Mouse (Mus musculus) intestine, postnatal 0 days (tissue): ENCODE results near the gene Hadhb. TPM values are rescaled to one million over a fixed set of nuclear protein-coding genes. Genes with fewer than 3 reads are reported as not detected.

Experiments used
- ATAC-seq: fragments of 200-750 bp; cut with Nextera tagmentation; 2 replicates; pipeline ENCODE4 v1.8.0; 2017; ENCODE audit warnings: mild to moderate bottlenecking, moderate TSS enrichment, moderate library complexity
- H3K27ac ChIP-seq: fragments of 300-500 bp; sonication (generic); 2 replicates; pipeline ENCODE4 v1.5.1; 2014; ENCODE audit warnings: mild to moderate bottlenecking, low read depth, low read length, moderate library complexity
- H3K27me3 ChIP-seq: fragments of 300-500 bp; sonication (generic); replicated peaks from 2 replicates; pipeline ENCODE4 v1.6.1; 2014; ENCODE audit warnings: low read length, mixed read lengths; ENCODE audit not compliant: control insufficient read depth, insufficient read depth
- H3K36me3 ChIP-seq: fragments of 300-500 bp; sonication (generic); 2 replicates; pipeline ENCODE4 v1.6.1; 2014; ENCODE audit warnings: mild to moderate bottlenecking, moderate library complexity; ENCODE audit not compliant: control insufficient read depth, insufficient read depth
- H3K4me1 ChIP-seq: fragments of 300-500 bp; sonication (generic); replicated peaks from 2 replicates; pipeline ENCODE4 v1.6.1; 2014; ENCODE audit warnings: antibody characterized with exemption, low read length, mixed read lengths; ENCODE audit not compliant: control insufficient read depth, insufficient read depth
- H3K4me2 ChIP-seq: fragments of 300-500 bp; sonication (generic); replicated peaks from 2 replicates; pipeline ENCODE4 v1.6.1; 2014; ENCODE audit warnings: low read depth, mild to moderate bottlenecking, moderate library complexity
- H3K4me3 ChIP-seq: fragments of 300-500 bp; sonication (generic); 2 replicates; pipeline ENCODE4 v1.5.1; 2014; ENCODE audit warnings: low read depth, low read length
- H3K9ac ChIP-seq: fragments of 300-500 bp; sonication (generic); 2 replicates; pipeline ENCODE4 v1.6.1; 2014; ENCODE audit warnings: mild to moderate bottlenecking, low read depth, low read length
- H3K9me3 ChIP-seq: fragments of 300-500 bp; sonication (generic); 2 replicates; pipeline ENCODE4 v1.6.1; 2016; ENCODE audit warnings: mixed run types; ENCODE audit not compliant: control insufficient read depth
- CTCF ChIP-seq: sonication (generic); IDR thresholded peaks from 2 replicates; pipeline ENCODE4 v1.5.1; 2016; ENCODE audit warnings: low read depth, mild to moderate bottlenecking, control low read depth, antibody characterized with exemption, moderate library complexity
- WGBS: fragments of 180-500 bp; shearing (Covaris S2); extraction: QIAGEN DNeasy Blood & Tissue Kit; methylation state at CpG from one replicate; pipeline ENCODE4 v1.1.7; 2014; 5-methylcytosine and 5-hydroxymethylcytosine counted together
- polyA plus RNA-seq: library from polyadenylated mRNA; unstranded; fragments of >200 nt; fragmentation: Nextera tagmentation; extraction: Ambion mirVana; gene quantifications from 2 replicates; pipeline ENCODE4 v1.2.1, GENCODE M21; 2015

The Hadhb gene
- polyA plus RNA-seq, 1 experiment from 2014 or later = 420 TPM

DNA sequence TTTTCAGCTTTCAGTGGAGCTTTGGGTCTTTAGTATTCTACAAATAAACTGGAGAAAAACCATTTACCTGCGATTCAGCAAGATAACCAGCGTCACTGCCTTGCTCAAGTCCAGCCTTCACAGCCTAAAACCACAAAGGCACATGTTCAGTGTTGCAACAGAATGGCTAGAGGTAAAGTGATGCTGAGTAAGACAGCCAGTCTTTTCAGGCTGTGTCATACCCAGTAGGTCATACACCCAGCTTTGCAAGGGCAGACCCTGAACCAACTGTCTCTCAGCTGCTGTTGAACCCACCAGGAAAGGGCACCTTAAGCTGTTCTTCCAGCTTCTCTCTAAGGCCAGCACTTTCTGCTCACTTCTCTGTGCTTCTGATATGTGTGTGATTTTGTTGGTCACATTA, 22.9 kb upstream of the Hadhb start:
- 88% methylated on average over 2 of the region's 2 CpGs for WGBS
- no peaks in the 10 kb centered on the region for H3K27me3 ChIP-seq
- no peak overlapping the region for H3K27ac ChIP-seq
- H3K4me2 ChIP-seq = no peak overlapping the region
- H3K9me3 ChIP-seq = no peaks in the 10 kb centered on the region
- H3K4me3 ChIP-seq = no peak overlapping the region
- H3K36me3 ChIP-seq = peaks cover 78% of the 10 kb centered on the region
- H3K4me1 ChIP-seq = no peaks in the 10 kb centered on the region
- TF ChIP-seq CTCF = no peak
- no peak overlapping the region for H3K9ac ChIP-seq
- ATAC-seq = no peak

DNA sequence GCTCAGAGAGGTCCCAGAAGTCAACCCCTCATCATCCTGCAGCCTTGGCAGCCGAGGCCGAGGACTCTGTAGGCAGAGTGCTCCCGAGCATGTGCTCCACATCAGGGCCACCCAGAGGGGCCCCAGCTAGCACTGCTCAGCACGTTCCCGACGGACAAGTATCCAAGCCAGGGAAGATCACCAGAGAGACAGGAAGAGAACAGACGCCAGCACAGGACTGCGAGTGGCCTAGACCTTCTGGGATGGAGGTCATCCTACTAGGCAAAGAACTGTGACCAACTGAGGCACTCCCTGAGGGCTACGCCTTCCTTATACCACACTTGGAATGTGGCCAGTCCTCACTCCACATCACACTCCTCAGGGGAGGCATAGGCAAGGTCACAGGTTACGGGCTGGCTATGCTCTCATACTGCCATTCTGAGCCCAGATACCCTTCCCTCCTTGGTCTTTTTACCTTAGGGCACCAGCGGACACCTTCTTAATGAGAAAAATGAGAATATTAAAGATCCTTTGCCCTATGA, 19.3 kb upstream of the Hadhb start:
- Histone ChIP-seq H3K36me3 (peaks cover 80% of the 10 kb centered on the region), H3K4me1 (no peaks in the 10 kb centered on the region), H3K4me3 (no peak overlapping the region), H3K27me3 (no peaks in the 10 kb centered on the region), H3K27ac (no peak overlapping the region), H3K9ac (no peak overlapping the region), H3K9me3 (no peaks in the 10 kb centered on the region), H3K4me2 (no peak overlapping the region)
- WGBS = 92% methylated on average over 11 of the region's 11 CpGs
- TF ChIP-seq CTCF = no peak
- ATAC-seq = no peak

DNA sequence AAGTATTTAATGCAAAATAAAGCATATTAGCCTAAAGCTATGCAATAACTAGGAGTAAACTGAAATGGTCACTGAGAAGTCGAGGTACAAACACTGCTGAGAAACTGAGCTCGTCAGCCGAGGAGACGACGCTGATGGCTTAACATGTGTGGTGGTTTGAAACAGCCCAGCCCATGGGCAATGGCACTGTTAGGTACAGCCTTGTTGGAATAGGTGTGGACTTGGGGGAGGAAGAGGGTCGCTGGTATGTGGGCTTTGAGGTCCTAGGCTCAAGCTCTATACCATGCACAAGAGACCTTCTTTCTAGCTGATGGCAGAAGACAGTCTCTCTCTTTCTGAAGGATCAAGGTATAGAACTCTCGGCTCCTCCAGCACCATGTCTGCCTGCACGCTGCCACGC, 17.8 kb upstream of the Hadhb start:
- Histone ChIP-seq H3K4me1 (no peaks in the 10 kb centered on the region), H3K4me3 (no peak overlapping the region), H3K9ac (no peak overlapping the region), H3K36me3 (peaks cover 84% of the 10 kb centered on the region), H3K27me3 (no peaks in the 10 kb centered on the region), H3K9me3 (no peaks in the 10 kb centered on the region), H3K27ac (no peak overlapping the region), H3K4me2 (no peak overlapping the region)
- no peak for TF ChIP-seq CTCF
- no peak for ATAC-seq
- WGBS = 91% methylated on average over 9 of the region's 9 CpGs

DNA sequence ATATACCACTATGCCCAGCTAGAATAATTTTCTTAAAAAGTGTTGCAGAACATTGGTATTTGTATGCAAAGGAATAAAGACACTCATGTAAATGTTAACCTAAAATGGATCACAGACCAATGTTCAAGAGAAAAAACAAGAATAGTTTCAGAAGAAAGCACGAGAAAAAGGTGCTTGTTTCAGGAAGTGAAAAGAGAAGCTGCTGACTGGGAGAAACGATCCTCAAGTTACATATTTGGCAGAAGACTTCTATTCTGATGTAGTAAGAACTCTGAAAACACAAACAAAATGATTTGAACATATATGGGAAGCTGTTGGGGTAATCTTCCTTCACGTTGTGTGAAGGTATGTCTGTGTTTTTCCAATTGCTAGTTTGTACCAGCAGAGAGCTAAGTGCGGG, 16.9 kb upstream of the Hadhb start:
- H3K9me3 ChIP-seq = no peaks in the 10 kb centered on the region
- peaks cover 84% of the 10 kb centered on the region for H3K36me3 ChIP-seq
- no peak for ATAC-seq
- H3K4me1 ChIP-seq = no peaks in the 10 kb centered on the region
- no peaks in the 10 kb centered on the region for H3K27me3 ChIP-seq
- H3K4me2 ChIP-seq = no peak overlapping the region
- no peak for TF ChIP-seq CTCF
- 85% methylated on average over 4 of the region's 4 CpGs for WGBS
- H3K27ac ChIP-seq = no peak overlapping the region
- no peak overlapping the region for H3K9ac ChIP-seq
- no peak overlapping the region for H3K4me3 ChIP-seq

DNA sequence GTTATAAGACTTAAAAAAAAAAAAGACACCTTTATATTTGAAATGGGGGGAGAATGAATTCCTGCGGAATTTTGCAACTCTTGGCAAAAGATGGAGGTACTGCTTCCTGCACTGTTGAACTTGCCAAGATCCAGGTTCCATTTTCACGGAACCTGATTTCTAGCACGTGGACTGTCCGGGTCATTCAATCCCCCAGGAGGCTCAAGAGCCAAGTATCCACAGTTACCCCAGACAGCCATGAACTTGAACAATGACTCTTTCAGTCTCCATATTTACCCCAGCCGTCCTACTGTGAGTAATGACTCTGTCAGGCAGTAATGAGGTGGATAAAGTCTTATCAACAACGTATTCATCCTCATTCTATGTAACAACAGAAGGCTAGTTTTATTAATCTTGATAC, 8.5 kb upstream of the Hadhb start:
- no peaks in the 10 kb centered on the region for H3K9me3 ChIP-seq
- H3K4me3 ChIP-seq = no peak overlapping the region
- no peak overlapping the region for H3K9ac ChIP-seq
- 0 out of 2 replicates have a peak, but pooled peaks cover 3% of the 10 kb centered on the region for H3K4me1 ChIP-seq
- no peak for ATAC-seq
- no peak for TF ChIP-seq CTCF
- H3K36me3 ChIP-seq = peaks cover 69% of the 10 kb centered on the region
- no peaks in the 10 kb centered on the region for H3K27me3 ChIP-seq
- no peak overlapping the region for H3K27ac ChIP-seq
- no peak overlapping the region for H3K4me2 ChIP-seq
- 82% methylated on average over 6 of the region's 6 CpGs for whole genome bisulfite sequencing

DNA sequence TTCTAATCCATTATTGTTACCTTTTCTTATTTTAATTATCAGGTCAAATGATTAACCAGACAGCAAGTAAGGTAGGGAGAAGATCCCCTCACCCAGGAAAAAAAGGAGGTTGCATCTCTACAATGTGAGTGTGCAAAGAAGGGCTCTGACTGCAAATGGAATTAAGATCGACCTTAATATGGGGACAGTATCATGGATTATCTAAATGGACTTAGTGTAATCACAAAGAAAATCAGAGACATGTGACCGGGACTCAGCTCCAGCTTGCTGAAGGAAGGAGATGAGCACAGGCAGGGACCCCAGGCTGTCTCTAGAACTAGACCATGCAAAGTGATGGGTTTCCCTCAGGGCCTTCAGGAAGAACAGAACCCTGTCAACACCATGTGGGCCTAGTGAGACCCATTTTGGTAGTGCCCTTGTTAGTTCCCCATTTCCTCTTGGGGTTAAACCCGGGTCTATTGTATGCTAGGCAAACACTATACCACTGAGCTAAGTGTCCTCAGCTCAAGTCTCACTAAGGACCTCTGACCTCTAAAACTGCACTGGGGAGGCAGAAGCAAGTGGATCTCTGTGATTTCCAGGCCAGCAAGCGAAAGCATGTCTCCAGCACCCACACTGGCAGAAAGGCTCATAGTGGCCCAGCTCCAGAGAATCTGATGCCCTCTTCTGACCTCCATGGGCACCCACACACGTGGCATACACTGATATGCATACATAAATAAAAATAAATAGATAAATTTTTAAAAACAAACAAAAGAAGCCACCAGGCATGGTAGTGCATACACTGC, 6.7 kb upstream of the Hadhb start:
- WGBS = 74% methylated on average over 5 of the region's 5 CpGs
- Histone ChIP-seq H3K4me1 (0 out of 2 replicates have a peak, but pooled peaks cover 3% of the 10 kb centered on the region), H3K9me3 (no peaks in the 10 kb centered on the region), H3K27me3 (no peaks in the 10 kb centered on the region), H3K36me3 (peaks cover 53% of the 10 kb centered on the region), H3K27ac (no peak overlapping the region), H3K4me2 (no peak overlapping the region), H3K9ac (no peak overlapping the region), H3K4me3 (no peak overlapping the region)
- ATAC-seq = no peak
- TF ChIP-seq CTCF = no peak
